Mouse (Mus musculus): ENCODE measurements around the gene Rock2. TPM values are rescaled to one million over a fixed set of nuclear protein-coding genes. Genes with fewer than 3 reads are reported as not detected.

The Rock2 gene
- total and polyA plus RNA-seq, 3 experiments = 11.2 to 80.2 (median 78.0) TPM

DNA sequence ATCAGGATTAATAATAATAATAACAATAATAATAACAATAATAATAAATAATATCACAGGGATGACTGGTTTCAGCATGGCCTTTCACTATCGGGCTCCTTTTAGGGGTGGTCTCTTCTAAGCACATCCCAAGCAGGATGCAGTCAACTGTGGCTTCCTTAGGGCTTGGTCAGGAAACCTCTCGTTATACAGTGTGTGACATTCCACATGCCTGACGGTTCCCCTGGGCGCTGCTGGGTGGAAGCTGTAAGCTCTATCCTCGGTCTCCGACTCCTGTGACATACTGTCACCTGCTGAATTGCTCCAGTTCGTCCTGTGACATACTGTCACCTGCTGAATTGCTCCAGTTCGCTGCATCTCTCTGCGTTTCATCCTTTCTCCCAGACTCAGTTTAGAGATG is 141.8 kb downstream of the Rock2 start:
- Histone ChIP-seq H3K9ac (ENCODE audit: low read depth, low read length) (no peak overlapping the region), H3K4me3 (no peak overlapping the region), H3K4me1 (ENCODE audit: control insufficient read depth, insufficient read depth, low read length) (no peaks in the 10 kb centered on the region), H3K79me2 (replicated peaks; ENCODE audit: control insufficient read depth, insufficient read depth, low read length) (no peaks in the 10 kb centered on the region), H3K27ac (no peak overlapping the region), H3K27me3 (ENCODE audit: control insufficient read depth, insufficient read depth, low read length) (no peaks in the 10 kb centered on the region), H3K36me3 (ENCODE audit: control insufficient read depth, insufficient read depth, low read length) (no peaks in the 10 kb centered on the region)
- intact Hi-C loops (cut with DNase I) = no loop called here
- WGBS = 42% methylated on average over 9 of the region's 9 CpGs
- no peak for DNase-seq
- TF ChIP-seq POLR2A (IDR thresholded peaks at IDR 0.05; ENCODE audit: insufficient read depth, low read depth, low read length) (no peak), CTCF (IDR thresholded peaks at IDR 0.05) (no peak), EP300 (IDR thresholded peaks at IDR 0.05; ENCODE audit: insufficient read depth, low read depth, low read length) (no peak)

DNA sequence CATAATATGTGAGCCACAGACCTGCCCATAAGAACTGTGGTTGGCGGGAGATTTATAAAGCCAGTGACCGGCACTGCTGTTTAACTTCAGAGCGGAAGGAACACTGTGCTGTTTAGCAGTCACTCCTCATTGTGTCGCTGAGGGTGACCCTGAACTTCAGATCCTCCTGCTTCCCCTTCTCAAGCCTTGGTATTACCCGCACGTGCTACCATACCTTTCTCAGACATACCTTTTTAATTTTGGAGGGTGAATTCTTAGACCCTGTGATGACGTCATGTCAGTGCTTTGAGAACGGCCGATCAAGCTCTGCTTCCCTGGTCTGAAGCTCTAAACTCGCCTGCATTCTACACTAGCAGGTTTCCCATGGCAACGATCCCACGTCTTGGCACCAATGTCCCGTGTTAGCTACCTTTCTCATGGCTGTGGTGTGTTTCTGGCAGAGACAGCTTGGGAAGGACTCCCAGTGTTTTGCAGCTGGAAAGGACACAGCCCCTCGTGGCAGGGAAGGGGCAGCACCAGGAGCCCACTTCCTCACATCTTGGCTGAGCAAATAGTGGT is 142.4 kb downstream of the Rock2 start:
- H3K4me1 ChIP-seq (ENCODE audit: control insufficient read depth, insufficient read depth, low read length) = no peaks in the 10 kb centered on the region
- H3K36me3 ChIP-seq (ENCODE audit: control insufficient read depth, insufficient read depth, low read length) = no peaks in the 10 kb centered on the region
- no peak overlapping the region for H3K4me3 ChIP-seq
- H3K27me3 ChIP-seq (ENCODE audit: control insufficient read depth, insufficient read depth, low read length) = no peaks in the 10 kb centered on the region
- intact Hi-C loops (cut with DNase I) = no loop called here
- WGBS = 59% methylated on average over 14 of the region's 14 CpGs
- no peaks in the 10 kb centered on the region for H3K79me2 ChIP-seq (replicated peaks; ENCODE audit: control insufficient read depth, insufficient read depth, low read length)
- no peak overlapping the region for H3K9ac ChIP-seq (ENCODE audit: low read depth, low read length)
- DNase-seq = no peak
- TF ChIP-seq EP300 (IDR thresholded peaks at IDR 0.05; ENCODE audit: insufficient read depth, low read depth, low read length) (no peak), POLR2A (IDR thresholded peaks at IDR 0.05; ENCODE audit: insufficient read depth, low read depth, low read length) (no peak), CTCF (IDR thresholded peaks at IDR 0.05) (no peak)
- no peak overlapping the region for H3K27ac ChIP-seq

Other genes starting within 250 kb of the Rock2 start
- gene Ntsr2, start 241.5 kb upstream of the Rock2 start, total RNA-seq (2021) = 1 to 10 TPM; 7.9 to 9.3 TPM
- 15.1 and 20.5 TPM in 2 replicates for gene Ntsr2, start 241.5 kb upstream of the Rock2 start, polyA plus RNA-seq (2012; rRNA removed)
- gene Greb1, start 94.0 kb upstream of the Rock2 start, total RNA-seq (2021) = under 1 TPM; 0.25 to 0.39 TPM
- 0.44 and 0.51 TPM in 2 replicates for gene Greb1, start 94.0 kb upstream of the Rock2 start, polyA plus RNA-seq (2012; rRNA removed)
- gene E2f6, start 83.9 kb upstream of the Rock2 start, total RNA-seq (2021) = 10 to 100 TPM; 79.1 to 84.1 TPM
- gene E2f6, start 83.9 kb upstream of the Rock2 start, polyA plus RNA-seq (2012; rRNA removed) = 46.7 and 87.4 TPM in 2 replicates
- 1 to 10 TPM; 2.6 to 2.8 TPM for gene Pqlc3, start 105.5 kb downstream of the Rock2 start, total RNA-seq (2021)
- 13.6 and 15.8 TPM in 2 replicates for gene Pqlc3, start 105.5 kb downstream of the Rock2 start, polyA plus RNA-seq (2012; rRNA removed)
- gene 2410004P03Rik, start 116.8 kb downstream of the Rock2 start, total RNA-seq (2021) = under 1 TPM in 1 of 2 experiments, not detected in 1; 0.14 TPM
- 0.41 and 0.84 TPM in 2 replicates for gene 2410004P03Rik, start 116.8 kb downstream of the Rock2 start, polyA plus RNA-seq (2012; rRNA removed)